In genomic region chr4:123422828-123423227, GRCm38 (mm10) we compare ENCODE assay signal across 10 mouse cellular contexts.
DNase-seq lines count a peak whose midpoint lies in the region; ATAC-seq lines count a peak whose summit lies in the region.
"Had no signal": no experiment of that assay in that cellular context is flagged by ENCODE, and none has a peak within 500 bp of the region (broad histone marks: within the 10 kb centered on the region; RNA-seq: fewer than 3 reads in every experiment).

No protein-coding gene starts in this region.

- H3K27me3 ChIP-seq in heart, embryonic 10.5 days (ENCODE audit: insufficient read depth, poor library complexity, severe bottlenecking), result no peaks in the 10 kb centered on the region

- H3K4me1 ChIP-seq in heart, embryonic 10.5 days, result peaks cover 30% of the 10 kb centered on the region
- H3K4me1 ChIP-seq: forebrain, embryonic 10.5 days had no signal

- H3K4me3 ChIP-seq in heart, embryonic 10.5 days, result no peak overlapping the region
- H3K4me3 ChIP-seq: forebrain, embryonic 10.5 days had no signal

- no peaks in the 10 kb centered on the region for H3K9me3 ChIP-seq in heart, embryonic 10.5 days
- H3K9me3 ChIP-seq: forebrain, embryonic 10.5 days had no signal

- intact Hi-C loops in heart, postnatal 14 days (cut with DNase I), result no loop called here

- no peak overlapping the region for H3K27ac ChIP-seq in heart, embryonic 10.5 days
- H3K27ac ChIP-seq: forebrain, embryonic 10.5 days; macrophage had no signal

- H3K36me3 ChIP-seq in heart, embryonic 10.5 days, result peaks cover 15% of the 10 kb centered on the region

- no peak for ATAC-seq in erythroblast, adult 5-6 weeks (replicated peaks; ENCODE audit: low FRiP score, poor library complexity, severe bottlenecking)

- peak; percentile 63 to 83 for DNase-seq in heart, adult 18-20 months
- no peak for DNase-seq in heart, embryonic 10.5 days (ENCODE audit: low spot score)
- peak; percentile 84 for DNase-seq in R1 (ENCODE audit: low read depth, low spot score)
- peak; percentile 31 to 32 for DNase-seq in heart, postnatal 14 days
- DNase-seq in lung, postnatal 25 days (ENCODE audit: low spot score), result peak; percentile 88
- DNase-seq in cerebellum, adult 8-10 months, result no peak
- no peak for DNase-seq in cerebellum, postnatal 4 days (ENCODE audit: low spot score in 2 of 2)

- WGBS in heart, embryonic 10.5 days, result 28% methylated on average over 6 of the region's 6 CpGs

Comparison
In these comparisons a context has a peak if more than half of its experiments do, and no peak if none do; other contexts are left out.
1. DNase-seq: peak in heart, adult 18-20 months (2 of 2), R1 (single experiment), heart, postnatal 14 days (2 of 2) and lung, postnatal 25 days (single experiment); none in heart, embryonic 10.5 days (single experiment), cerebellum, adult 8-10 months (single experiment) and cerebellum, postnatal 4 days (0 of 2).